Mouse (Mus musculus): ENCODE measurements around the gene Stk11ip. TPM values are rescaled to one million over a fixed set of nuclear protein-coding genes. Genes with fewer than 3 reads are reported as not detected.

The Stk11ip gene
- total and polyA plus RNA-seq, 2 experiments from 2014 or later: 16.9 to 32.7 TPM

DNA sequence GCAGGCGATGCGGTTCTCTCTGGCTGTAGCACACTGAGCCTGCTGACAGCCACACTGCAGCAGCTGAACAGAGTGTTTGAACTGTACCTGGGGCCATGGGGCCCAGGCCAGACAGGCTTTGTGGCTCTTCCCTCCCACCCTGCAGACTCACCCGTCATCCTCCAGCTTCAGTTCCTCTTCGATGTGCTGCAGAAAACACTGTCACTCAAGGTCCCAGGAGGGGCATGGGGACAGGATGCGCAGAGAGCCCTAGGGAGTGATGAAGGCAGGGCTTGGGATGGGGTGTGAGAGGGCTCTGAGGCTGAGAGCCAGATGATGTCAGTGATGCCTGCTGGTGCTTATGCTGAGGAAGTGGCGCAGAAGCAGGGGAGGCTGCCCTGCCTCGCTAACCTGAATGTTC lies 3.4 kb downstream of the Stk11ip start:
- no peak for TF ChIP-seq CTCF (IDR thresholded peaks at IDR 0.05)
- Histone ChIP-seq H3K27me3 (ENCODE audit: insufficient read depth, low read length) (no peaks in the 10 kb centered on the region), H3K4me1 (ENCODE audit: insufficient read depth, low read length) (no peaks in the 10 kb centered on the region), H3K4me3 (ENCODE audit: low read depth, low read length) (no peak overlapping the region), H3K27ac (ENCODE audit: low read depth, low read length) (no peak overlapping the region), H3K4me2 (ENCODE audit: low read depth, low read length, poor library complexity, severe bottlenecking) (no peak overlapping the region), H3K36me3 (ENCODE audit: insufficient read depth, low read length) (peaks cover 33% of the 10 kb centered on the region), H3K9ac (replicated peaks; ENCODE audit: low read length, poor library complexity, severe bottlenecking) (no peak overlapping the region), H3K9me3 (ENCODE audit: low read length) (no peaks in the 10 kb centered on the region)
- ATAC-seq (ENCODE audit: low FRiP score) (no peak), DNase-seq (ENCODE audit: low spot score) (no peak)
- 93% methylated on average over 7 of the region's 7 CpGs for whole genome bisulfite sequencing

GRCm38 (mm10) chr1:75530546-75530945 lies 9.2 kb downstream of the Stk11ip start:
- no peak for DNase-seq (ENCODE audit: low spot score)
- no peak overlapping the region for H3K4me3 ChIP-seq (ENCODE audit: low read depth, low read length)

DNA sequence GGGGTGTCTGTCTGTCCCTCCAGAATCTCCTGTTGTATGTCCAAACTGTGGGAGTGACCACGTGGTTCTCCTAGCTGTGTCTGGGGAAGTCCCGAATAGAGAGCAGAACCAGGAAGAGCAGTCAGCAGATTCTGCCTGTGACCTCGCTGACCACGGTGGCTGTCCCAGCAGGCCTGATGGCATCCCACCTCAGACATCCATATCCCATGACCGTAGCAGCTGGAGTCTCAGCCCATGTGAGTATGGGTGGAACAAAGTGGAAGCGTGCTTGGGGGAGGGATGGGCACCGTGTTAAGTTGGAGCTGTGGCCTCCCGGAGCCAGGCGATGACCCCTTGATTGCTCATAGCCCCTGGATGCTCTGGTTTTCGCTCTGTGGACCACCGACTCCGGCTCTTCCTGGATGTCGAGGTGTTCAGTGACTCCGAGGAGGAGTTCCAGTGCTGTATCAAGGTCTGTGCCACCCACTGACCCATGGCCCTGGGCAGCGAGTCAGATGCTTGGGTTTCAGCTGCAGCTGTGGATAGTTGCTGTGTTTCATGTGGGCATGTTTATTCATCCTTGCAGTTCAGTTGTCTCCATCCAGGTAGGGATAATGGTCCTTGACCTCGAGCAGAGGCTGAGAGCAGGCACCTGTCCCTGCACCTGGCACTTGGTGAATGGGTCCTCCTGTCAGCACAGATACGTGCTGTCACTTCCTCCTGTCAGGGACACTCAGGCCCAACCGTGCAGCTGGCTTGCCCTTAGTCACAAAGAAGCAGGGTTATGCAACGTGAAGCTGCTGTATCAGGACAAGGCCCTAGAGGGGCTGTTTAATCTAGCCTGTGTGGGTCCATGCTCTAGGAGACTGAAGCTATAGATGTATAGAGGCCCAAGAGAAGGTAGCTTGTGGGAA lies 11.2 kb downstream of the Stk11ip start:
- H3K36me3 ChIP-seq (ENCODE audit: insufficient read depth, low read length): peaks cover 76% of the 10 kb centered on the region
- no peak overlapping the region for H3K4me3 ChIP-seq (ENCODE audit: low read depth, low read length)
- no peak overlapping the region for H3K9ac ChIP-seq (replicated peaks; ENCODE audit: low read length, poor library complexity, severe bottlenecking)
- TF ChIP-seq CTCF (IDR thresholded peaks at IDR 0.05): no peak
- no peaks in the 10 kb centered on the region for H3K27me3 ChIP-seq (ENCODE audit: insufficient read depth, low read length)
- no peak overlapping the region for H3K27ac ChIP-seq (ENCODE audit: low read depth, low read length)
- no peak overlapping the region for H3K4me2 ChIP-seq (ENCODE audit: low read depth, low read length, poor library complexity, severe bottlenecking)
- no peaks in the 10 kb centered on the region for H3K9me3 ChIP-seq (ENCODE audit: low read length)
- no peaks in the 10 kb centered on the region for H3K4me1 ChIP-seq (ENCODE audit: insufficient read depth, low read length)
- no peak for ATAC-seq (ENCODE audit: low FRiP score)
- DNase-seq (ENCODE audit: low spot score): no peak
- 92% methylated on average over 19 of the region's 19 CpGs for WGBS

More at GRCm38 (mm10) chr1:75530546-75530945, 9.2 kb downstream of the Stk11ip start:
- Histone ChIP-seq H3K4me2 (ENCODE audit: low read depth, low read length, poor library complexity, severe bottlenecking) (no peak overlapping the region), H3K36me3 (ENCODE audit: insufficient read depth, low read length) (peaks cover 80% of the 10 kb centered on the region), H3K27me3 (ENCODE audit: insufficient read depth, low read length) (no peaks in the 10 kb centered on the region), H3K9me3 (ENCODE audit: low read length) (no peaks in the 10 kb centered on the region), H3K4me1 (ENCODE audit: insufficient read depth, low read length) (no peaks in the 10 kb centered on the region), H3K27ac (ENCODE audit: low read depth, low read length) (no peak overlapping the region), H3K9ac (replicated peaks; ENCODE audit: low read length, poor library complexity, severe bottlenecking) (no peak overlapping the region)
- WGBS: 73% methylated on average over 4 of the region's 4 CpGs
- TF ChIP-seq CTCF (IDR thresholded peaks at IDR 0.05): no peak
- ATAC-seq (ENCODE audit: low FRiP score): no peak

DNA sequence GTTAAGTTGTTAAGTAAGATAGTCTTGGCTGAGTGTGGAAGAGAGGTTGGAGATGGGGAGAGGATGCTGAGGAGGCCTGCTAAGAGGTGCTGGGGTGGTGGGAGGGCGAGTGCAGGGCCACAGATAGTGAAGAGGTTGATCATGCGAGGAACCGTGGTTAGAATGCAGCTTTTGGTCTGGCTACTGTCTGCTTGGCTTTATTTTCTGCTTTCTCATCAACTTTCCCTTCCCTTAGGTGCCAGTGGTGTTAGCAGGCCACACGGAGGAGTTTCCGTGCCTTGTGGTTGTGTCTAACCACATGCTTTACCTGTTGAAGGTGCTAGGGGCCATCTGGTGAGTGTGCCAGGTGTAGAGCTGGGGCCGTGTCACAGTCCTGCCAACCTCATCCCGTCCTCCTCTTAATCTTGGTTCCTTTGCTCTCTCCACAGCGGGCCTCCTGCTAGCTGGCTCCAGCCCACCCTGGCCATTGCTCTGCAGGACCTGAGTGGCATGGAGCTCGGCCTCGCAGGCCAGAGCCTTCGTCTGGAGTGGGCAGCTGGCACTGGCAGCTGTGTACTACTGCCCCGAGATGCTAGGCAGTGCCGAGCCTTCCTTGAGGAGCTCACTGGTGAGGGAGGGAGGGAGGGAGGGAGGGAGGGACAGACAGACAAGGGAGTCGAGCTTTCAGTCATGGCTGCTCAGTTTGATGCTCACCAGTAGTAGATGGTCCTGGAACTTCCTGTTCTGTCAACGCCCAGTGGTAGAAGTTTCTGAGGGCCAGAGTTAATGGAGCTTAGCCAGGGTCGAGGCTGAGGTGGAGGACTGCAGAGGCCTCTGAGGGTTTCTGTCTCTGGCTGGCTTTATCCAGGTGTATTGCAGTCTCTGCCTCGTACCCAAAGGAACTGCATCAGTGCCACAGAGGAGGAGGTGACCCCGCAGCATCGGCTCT lies 12.3 kb downstream of the Stk11ip start:
- no peak overlapping the region for H3K4me3 ChIP-seq (ENCODE audit: low read depth, low read length)
- ATAC-seq (ENCODE audit: low FRiP score): no peak
- H3K4me1 ChIP-seq (ENCODE audit: insufficient read depth, low read length): no peaks in the 10 kb centered on the region
- WGBS: 91% methylated on average over 19 of the region's 19 CpGs
- H3K36me3 ChIP-seq (ENCODE audit: insufficient read depth, low read length): peaks cover 66% of the 10 kb centered on the region
- no peak overlapping the region for H3K4me2 ChIP-seq (ENCODE audit: low read depth, low read length, poor library complexity, severe bottlenecking)
- no peak overlapping the region for H3K9ac ChIP-seq (replicated peaks; ENCODE audit: low read length, poor library complexity, severe bottlenecking)
- no peak overlapping the region for H3K27ac ChIP-seq (ENCODE audit: low read depth, low read length)
- no peaks in the 10 kb centered on the region for H3K9me3 ChIP-seq (ENCODE audit: low read length)
- no peak for DNase-seq (ENCODE audit: low spot score)
- no peaks in the 10 kb centered on the region for H3K27me3 ChIP-seq (ENCODE audit: insufficient read depth, low read length)
- TF ChIP-seq CTCF (IDR thresholded peaks at IDR 0.05): no peak

GRCm38 (mm10) chr1:75537587-75537986 lies 16.3 kb downstream of the Stk11ip start:
- DNase-seq (ENCODE audit: low spot score) (no peak), ATAC-seq (ENCODE audit: low FRiP score) (no peak)
- Histone ChIP-seq H3K4me1 (ENCODE audit: insufficient read depth, low read length) (no peaks in the 10 kb centered on the region), H3K27ac (ENCODE audit: low read depth, low read length) (no peak overlapping the region), H3K27me3 (ENCODE audit: insufficient read depth, low read length) (no peaks in the 10 kb centered on the region), H3K9me3 (ENCODE audit: low read length) (no peaks in the 10 kb centered on the region), H3K9ac (replicated peaks; ENCODE audit: low read length, poor library complexity, severe bottlenecking) (no peak overlapping the region), H3K4me2 (ENCODE audit: low read depth, low read length, poor library complexity, severe bottlenecking) (no peak overlapping the region), H3K36me3 (ENCODE audit: insufficient read depth, low read length) (peaks cover 41% of the 10 kb centered on the region), H3K4me3 (ENCODE audit: low read depth, low read length) (no peak overlapping the region)
- no peak for TF ChIP-seq CTCF (IDR thresholded peaks at IDR 0.05)
- 83% methylated on average over 2 of the region's 2 CpGs for WGBS
